Mouse (Mus musculus): ENCODE measurements around the gene Gpn3.

DNA sequence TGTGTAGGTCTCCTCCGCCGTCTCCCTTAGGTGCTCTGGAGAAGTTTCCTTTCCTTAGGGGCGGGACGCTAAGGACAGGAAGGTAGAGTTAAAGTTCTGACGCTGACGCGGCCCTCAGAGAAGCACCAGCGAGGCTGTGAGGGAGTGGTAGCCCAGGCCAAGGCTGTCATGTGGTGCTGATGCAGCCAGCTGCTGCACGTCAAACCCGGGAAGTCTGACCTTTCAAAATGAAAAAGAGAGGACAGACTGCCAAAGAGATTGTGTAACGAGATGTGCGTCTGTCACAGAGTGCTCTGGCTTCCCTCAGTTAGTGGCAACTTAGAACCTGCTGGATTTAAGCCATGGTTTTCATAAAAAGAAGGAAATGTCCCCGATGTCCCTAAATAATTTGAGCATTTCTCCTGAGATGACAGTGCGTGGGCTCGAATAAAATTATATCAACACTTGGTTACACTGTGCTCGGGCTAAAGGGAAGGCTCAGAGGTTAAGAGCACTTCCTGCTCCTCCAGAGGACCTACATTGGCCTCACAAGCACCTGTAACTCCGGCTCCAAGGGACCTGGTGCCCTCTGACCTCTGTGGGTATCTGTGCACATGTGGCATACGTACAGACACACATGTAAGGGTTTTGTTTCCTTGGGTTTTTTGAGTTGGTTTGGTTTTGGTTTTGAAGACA, 29.1 kb downstream of the Gpn3 start:
- no peak for TF ChIP-seq CTCF (IDR thresholded peaks at IDR 0.05; ENCODE audit: control insufficient read depth, insufficient read depth, insufficient read length)
- TF ChIP-seq MAX (IDR thresholded peaks at IDR 0.05) = no peak

Data from C2C12 (cell line).